Mouse (Mus musculus) cortical plate, adult 2 months (tissue): Measurements from ENCODE around the gene Cyb5d1.
A peak's percentile ranks its signal among the peaks of the same experiment; 100 is the strongest.
"Not testable (repeated sequence)": the region's sequence is repeated elsewhere in the genome, so short reads cannot be mapped to it uniquely, and the experiment has no call there.

Experiments
- CTCF ChIP-seq: fragments of 200-500 bp; IDR thresholded peaks from 2 replicates; pipeline ENCODE4 v1.5.1; 2011; ENCODE audit warnings: mild to moderate bottlenecking, control low read depth, low read length; ENCODE audit not compliant: insufficient read depth; ENCODE audit errors: extremely low read depth
- POLR2A ChIP-seq: fragments of 200-500 bp; IDR thresholded peaks from 2 replicates; pipeline ENCODE4 v1.6.1; 2011; ENCODE audit warnings: mild to moderate bottlenecking, low read length, control low read depth; ENCODE audit not compliant: insufficient read depth; ENCODE audit errors: extremely low read depth

- not testable (repeated sequence) for TF ChIP-seq CTCF
- TF ChIP-seq POLR2A = peak; percentile 45; the same call in 1 of the 2 replicates
Measured at GRCm38 (mm10) chr11:69395235-69395633, at the start of gene Cyb5d1, which contains the start of gene Naa38.
